Mouse (Mus musculus): ENCODE results near the gene Prelid1. TPM values are rescaled to one million over a fixed set of nuclear protein-coding genes. Genes with fewer than 3 reads are reported as not detected.

Gene Prelid1
- polyA plus RNA-seq, 1 experiment from 2014 or later: 427 TPM

DNA sequence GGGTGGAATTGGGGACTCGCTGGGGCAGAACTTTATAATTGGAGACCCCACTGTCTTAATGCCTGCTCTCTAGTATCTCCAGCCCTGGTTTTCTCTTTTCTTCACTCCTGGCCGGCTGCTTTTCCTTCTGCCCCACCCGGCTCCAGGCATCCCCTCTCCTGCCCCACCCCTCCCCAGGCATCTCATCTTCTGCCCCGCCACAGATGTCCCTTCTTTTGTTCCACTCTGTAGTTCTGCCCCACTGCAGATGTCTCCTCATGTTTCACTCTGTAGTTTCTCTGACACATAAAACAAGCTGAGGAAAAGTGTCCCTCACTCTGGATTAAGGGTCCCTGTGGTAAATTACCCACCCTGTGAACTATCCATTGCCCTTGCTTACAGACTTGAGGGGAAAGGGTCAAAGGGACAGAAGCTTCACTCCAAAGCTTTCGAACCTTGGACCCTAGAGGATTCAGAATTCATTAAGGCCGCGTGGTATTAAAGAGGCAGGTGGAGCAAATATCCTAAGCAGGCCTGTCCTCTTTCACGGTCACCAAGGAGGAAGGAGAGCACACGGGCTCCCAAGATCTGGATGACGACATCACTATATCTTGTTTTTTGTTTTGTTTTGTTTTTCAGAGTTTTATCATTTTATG, 17.2 kb downstream of the Prelid1 start:
- Histone ChIP-seq H3K4me3 (no peak overlapping the region), H3K4me1 (0 out of 2 replicates have a peak, but pooled peaks cover 2% of the 10 kb centered on the region), H3K27me3 (no peaks in the 10 kb centered on the region), H3K4me2 (no peak overlapping the region), H3K9ac (no peak overlapping the region), H3K9me3 (no peaks in the 10 kb centered on the region), H3K36me3 (no peaks in the 10 kb centered on the region), H3K27ac (no peak overlapping the region)
- WGBS: 66% methylated on average over 10 of the region's 10 CpGs
- ATAC-seq (ENCODE audit: insufficient number of reproducible peaks, low FRiP score, low TSS enrichment, low read depth): no peak

DNA sequence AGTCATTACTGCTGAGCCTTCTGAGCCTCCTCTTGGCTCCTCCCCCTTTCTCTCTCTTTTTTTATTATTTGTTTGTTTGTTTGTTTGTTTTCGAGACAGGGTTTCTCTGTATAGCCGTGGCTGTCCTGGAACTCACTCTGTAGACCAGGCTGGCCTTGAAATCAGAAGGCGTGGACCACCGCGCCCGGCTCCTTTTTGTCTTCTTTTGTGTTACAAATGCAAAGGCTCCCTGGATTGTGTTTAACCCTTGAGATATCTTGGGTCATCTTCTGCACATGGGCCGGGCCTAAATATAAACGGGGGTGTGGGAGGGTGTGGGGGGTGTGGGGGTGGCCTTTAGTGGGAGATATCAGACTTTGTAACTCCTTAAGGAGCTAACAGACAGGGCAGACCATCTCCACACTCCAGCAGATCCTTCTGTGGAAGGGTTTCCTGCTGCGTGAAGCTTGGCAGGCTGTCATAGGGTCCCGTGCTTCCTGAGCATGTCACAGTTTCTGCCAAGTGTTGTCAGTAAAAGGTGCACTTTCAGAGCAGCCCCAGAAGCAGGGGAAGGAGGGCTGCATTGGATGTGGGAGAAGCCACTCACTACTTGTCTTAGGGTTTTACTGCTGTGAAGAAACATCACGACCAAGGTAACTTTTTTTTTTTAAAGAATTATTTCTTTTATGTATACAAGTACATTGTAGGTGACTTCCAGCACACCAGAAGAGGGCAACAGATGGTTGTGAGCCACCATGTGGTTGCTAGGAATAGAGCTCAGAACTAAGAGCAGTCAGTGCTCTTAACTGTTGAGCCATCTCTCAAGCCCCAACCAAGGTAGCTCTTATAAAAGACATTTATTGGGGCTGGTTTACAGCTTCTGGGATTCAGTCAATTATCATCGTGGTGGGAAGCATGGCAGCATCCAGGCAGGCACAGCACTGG, 18.1 kb downstream of the Prelid1 start:
- Histone ChIP-seq H3K4me3 (no peak overlapping the region), H3K27me3 (no peaks in the 10 kb centered on the region), H3K9me3 (no peaks in the 10 kb centered on the region), H3K4me2 (no peak overlapping the region), H3K9ac (no peak overlapping the region), H3K36me3 (no peaks in the 10 kb centered on the region), H3K27ac (no peak overlapping the region), H3K4me1 (0 out of 2 replicates have a peak, but pooled peaks cover 2% of the 10 kb centered on the region)
- no peak for ATAC-seq (ENCODE audit: insufficient number of reproducible peaks, low FRiP score, low TSS enrichment, low read depth)
- WGBS: 67% methylated on average over 12 of the region's 12 CpGs

DNA sequence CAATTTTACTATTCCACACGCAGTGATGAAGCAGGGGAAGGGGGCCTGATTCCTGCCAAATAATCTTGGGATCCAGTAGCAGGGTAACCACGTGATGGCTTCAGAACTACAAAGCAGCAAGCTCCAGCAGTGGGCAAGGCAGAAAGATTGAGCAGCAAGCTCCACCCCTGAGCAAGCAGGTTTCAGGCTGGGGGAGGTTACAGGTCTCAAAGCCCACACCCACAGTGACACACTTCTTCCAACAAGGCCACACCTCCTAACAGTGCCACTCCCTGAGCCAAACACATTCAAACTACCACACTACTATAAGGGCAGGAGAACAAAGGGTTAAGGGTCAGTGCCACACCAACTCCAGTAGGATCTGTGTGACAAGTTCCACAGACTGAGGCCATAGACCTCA, 19.0 kb downstream of the Prelid1 start:
- Histone ChIP-seq H3K27ac (no peak overlapping the region), H3K4me3 (no peak overlapping the region), H3K36me3 (peaks cover 6% of the 10 kb centered on the region), H3K27me3 (no peaks in the 10 kb centered on the region), H3K9ac (no peak overlapping the region), H3K4me1 (0 out of 2 replicates have a peak, but pooled peaks cover 2% of the 10 kb centered on the region), H3K9me3 (no peaks in the 10 kb centered on the region), H3K4me2 (no peak overlapping the region)
- ATAC-seq (ENCODE audit: insufficient number of reproducible peaks, low FRiP score, low TSS enrichment, low read depth): no peak
- WGBS: 19% methylated on average over 2 of the region's 2 CpGs

DNA sequence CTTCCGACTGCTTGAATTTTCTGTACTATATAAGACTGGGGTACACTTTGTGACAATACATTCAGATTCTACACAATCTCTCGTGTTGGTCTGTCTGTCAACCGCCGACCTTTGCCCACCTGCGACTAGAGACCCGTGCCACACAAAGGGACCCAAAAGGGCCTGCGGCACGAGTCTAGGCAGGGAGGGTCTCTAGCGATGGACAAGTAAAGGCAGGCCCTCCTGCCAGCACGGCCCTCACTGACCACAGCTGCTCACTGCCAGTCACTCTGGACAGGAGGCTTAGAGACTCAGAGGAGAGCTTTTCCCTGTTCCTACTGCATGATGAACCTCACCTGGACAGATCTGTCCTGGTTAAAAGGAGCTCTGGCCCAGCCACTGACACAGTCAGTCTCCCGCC, 22.2 kb downstream of the Prelid1 start:
- Histone ChIP-seq H3K4me1 (0 out of 2 replicates have a peak, but pooled peaks cover 2% of the 10 kb centered on the region), H3K9me3 (no peaks in the 10 kb centered on the region), H3K4me3 (no peak overlapping the region), H3K4me2 (no peak overlapping the region), H3K27ac (no peak overlapping the region), H3K9ac (no peak overlapping the region), H3K36me3 (peaks cover 39% of the 10 kb centered on the region), H3K27me3 (no peaks in the 10 kb centered on the region)
- ATAC-seq (ENCODE audit: insufficient number of reproducible peaks, low FRiP score, low TSS enrichment, low read depth): no peak
- 31% methylated on average over 11 of the region's 11 CpGs for WGBS

DNA sequence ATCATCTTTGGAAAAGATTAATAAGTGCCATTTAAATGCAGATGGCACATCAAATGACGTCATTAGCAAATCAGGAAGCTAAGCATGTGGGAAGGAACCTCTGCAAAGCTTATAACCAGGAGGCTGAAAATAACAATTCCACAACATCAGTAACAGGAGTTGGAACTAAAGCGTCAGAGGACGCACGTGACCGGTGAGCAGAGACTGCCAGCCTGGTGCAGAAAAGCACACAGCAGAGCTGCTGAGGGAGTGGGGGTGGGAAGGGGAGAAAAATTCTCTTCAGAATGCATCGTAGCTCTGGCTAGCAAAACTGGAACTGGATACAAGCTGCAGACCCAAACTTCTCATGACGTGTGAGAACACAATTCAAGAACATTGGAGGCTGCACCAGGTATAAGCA, 24.0 kb downstream of the Prelid1 start:
- WGBS: 86% methylated on average over 7 of the region's 7 CpGs
- peaks cover 55% of the 10 kb centered on the region for H3K36me3 ChIP-seq
- no peaks in the 10 kb centered on the region for H3K4me1 ChIP-seq
- H3K9me3 ChIP-seq: no peaks in the 10 kb centered on the region
- H3K27me3 ChIP-seq: no peaks in the 10 kb centered on the region
- H3K4me3 ChIP-seq: no peak overlapping the region
- H3K4me2 ChIP-seq: no peak overlapping the region
- no peak overlapping the region for H3K9ac ChIP-seq
- H3K27ac ChIP-seq: no peak overlapping the region
- no peak for ATAC-seq (ENCODE audit: insufficient number of reproducible peaks, low FRiP score, low TSS enrichment, low read depth)

DNA sequence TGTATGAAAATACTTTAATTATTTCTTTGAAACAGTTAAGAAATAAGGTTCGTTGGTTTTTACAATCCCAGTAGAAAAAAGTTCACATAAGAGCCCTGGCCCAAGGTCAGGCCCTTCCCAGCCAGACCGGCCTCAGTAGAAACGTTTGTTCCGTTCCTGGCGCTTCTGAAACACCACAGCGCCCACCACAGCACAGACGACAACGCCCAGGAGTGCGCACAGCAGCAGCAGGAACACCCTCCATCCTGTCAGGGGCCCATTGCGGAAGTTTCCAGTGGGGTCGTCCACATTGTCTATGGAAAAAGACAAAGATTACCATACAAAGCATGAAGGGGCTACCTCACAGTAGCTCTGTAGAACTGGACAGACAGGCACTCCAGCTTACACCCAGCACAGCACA, 26.4 kb downstream of the Prelid1 start:
- Histone ChIP-seq H3K4me3 (no peak overlapping the region), H3K4me2 (no peak overlapping the region), H3K27ac (no peak overlapping the region), H3K27me3 (no peaks in the 10 kb centered on the region), H3K36me3 (peaks cover 76% of the 10 kb centered on the region), H3K9me3 (no peaks in the 10 kb centered on the region), H3K4me1 (no peaks in the 10 kb centered on the region), H3K9ac (no peak overlapping the region)
- 86% methylated on average over 11 of the region's 11 CpGs for WGBS
- ATAC-seq (ENCODE audit: insufficient number of reproducible peaks, low FRiP score, low TSS enrichment, low read depth): no peak

DNA sequence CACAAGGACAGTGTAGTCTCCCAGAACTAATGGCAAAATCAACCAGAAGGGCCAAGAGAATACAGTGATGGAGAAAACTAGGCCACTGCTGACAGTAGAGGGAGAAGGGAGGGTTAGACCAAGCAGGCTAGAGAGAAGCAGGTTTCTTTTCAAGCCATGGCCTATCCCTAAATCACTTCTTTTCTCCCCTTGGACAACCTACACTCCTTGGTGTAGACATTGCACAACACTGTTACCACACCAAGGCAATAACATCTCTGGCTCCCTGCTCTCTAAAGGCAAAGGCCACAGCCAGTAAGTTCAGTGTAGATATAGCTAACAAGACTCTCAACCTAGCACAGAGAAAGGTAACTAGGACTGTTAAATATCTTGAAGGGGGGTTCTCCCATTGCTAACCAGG, 40.8 kb downstream of the Prelid1 start:
- H3K27me3 ChIP-seq: no peaks in the 10 kb centered on the region; the same call in 1 of the 2 replicates
- no peak overlapping the region for H3K9ac ChIP-seq

DNA sequence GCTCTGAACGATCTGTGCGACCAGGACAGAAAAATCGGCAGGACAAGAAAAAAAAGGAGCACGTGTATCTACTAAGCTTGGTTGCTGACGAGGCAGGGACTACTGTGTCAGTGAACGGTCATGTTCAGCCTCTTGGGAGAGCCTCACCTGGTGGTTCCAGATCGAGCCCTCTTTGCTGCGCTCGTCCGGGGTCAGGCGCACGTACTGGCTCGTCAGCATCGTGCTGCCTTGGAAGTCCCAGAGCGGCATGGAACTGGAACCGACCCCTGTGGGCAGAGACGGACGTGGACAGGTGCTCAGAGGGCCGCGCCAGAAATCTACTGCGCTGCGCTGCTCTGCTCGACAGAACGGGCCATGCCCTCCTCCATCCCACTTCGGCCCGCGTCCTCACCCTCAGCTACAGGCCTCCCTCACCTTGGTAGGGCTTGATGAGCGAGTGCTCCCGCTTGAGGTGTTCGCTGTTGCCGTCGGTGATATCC, 41.7 kb downstream of the Prelid1 start:
- Histone ChIP-seq H3K27ac (peak overlapping the region; percentile 96), H3K36me3 (peaks cover 33% of the 10 kb centered on the region), H3K4me2 (peak overlapping the region; percentile 67), H3K9me3 (no peaks in the 10 kb centered on the region), H3K9ac (peak overlapping the region; percentile 79), H3K27me3 (no peaks in the 10 kb centered on the region; the same call in 1 of the 2 replicates), H3K4me1 (peaks cover 20% of the 10 kb centered on the region), H3K4me3 (peak overlapping the region; percentile 90)
- no peak for ATAC-seq (ENCODE audit: insufficient number of reproducible peaks, low FRiP score, low TSS enrichment, low read depth)
- WGBS: under 1% methylated on average over 32 of the region's 32 CpGs

More for the DNA sequence above, 40.8 kb downstream of the Prelid1 start:
- peaks cover 20% of the 10 kb centered on the region for H3K4me1 ChIP-seq
- no peak for ATAC-seq (ENCODE audit: insufficient number of reproducible peaks, low FRiP score, low TSS enrichment, low read depth)
- H3K9me3 ChIP-seq: no peaks in the 10 kb centered on the region
- H3K36me3 ChIP-seq: peaks cover 39% of the 10 kb centered on the region
- peak overlapping the region; percentile 90 for H3K4me3 ChIP-seq
- peak overlapping the region; percentile 67 for H3K4me2 ChIP-seq
- no peak overlapping the region for H3K27ac ChIP-seq

DNA sequence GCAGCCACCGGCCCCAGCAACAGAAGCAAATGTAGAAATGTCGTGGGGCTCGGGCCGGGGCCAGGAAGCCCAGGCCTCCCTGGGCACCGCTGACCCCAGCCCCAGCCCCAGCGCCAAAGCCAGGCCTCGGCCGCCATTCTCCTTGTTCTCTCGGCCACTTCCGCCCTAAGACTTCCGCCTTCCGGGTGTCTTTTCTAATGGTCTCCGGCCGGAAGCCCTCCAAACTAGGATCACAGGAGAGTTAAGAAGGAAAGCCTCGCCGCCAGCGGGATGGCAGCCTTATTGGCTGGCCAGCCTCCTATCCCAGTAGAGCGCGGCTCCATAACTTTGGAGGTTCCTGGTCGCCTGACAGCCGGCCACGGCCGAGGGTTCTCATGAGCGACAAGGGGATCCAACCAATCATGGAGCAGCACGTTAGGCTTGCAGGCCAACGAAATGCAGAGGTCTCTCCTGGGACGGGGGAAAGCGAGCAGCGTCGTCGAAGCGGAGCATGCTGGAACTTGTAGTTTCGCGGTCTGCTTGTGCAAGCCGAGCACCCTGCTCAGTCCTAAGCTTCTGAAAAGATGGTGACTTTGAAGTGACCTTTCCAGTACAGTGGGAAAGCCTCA, 42.3 kb downstream of the Prelid1 start, which contains the start of gene Lman2:
Lman2 (minus strand) TSS at position 331 of the 608 bp plus-strand sequence.
- Histone ChIP-seq H3K36me3 (peaks cover 30% of the 10 kb centered on the region), H3K4me2 (peak within 1 kb of the TSS; percentile 67), H3K9me3 (no peaks in the 10 kb centered on the region), H3K4me1 (peaks cover 20% of the 10 kb centered on the region), H3K4me3 (peak within 1 kb of the TSS; percentile 90), H3K9ac (peak within 1 kb of the TSS; percentile 79), H3K27me3 (no peaks in the 10 kb centered on the region; the same call in 1 of the 2 replicates), H3K27ac (peak within 1 kb of the TSS; percentile 96)
- WGBS: under 1% methylated on average over 35 of the region's 35 CpGs
- ATAC-seq (ENCODE audit: insufficient number of reproducible peaks, low FRiP score, low TSS enrichment, low read depth): peak; percentile 98

DNA sequence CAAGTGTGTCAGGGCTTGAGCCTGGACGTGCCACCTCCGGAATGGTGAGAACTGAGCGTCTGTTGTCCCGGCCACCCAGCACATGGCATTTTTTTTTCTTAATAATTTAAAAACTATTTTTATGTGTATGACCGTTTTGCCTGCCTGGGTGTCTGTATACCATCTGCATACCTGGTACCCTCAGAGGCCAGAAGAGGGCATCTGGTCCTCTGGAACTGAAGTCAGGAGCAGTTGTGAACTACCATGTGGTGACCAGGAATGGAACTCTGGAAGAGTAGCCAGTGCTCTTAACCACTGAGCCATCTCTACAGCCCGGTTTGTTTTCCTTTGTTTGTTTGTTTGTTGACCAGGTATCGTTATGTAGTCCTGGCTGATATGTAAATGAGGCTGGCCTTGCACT, 48.1 kb downstream of the Prelid1 start:
- Histone ChIP-seq H3K4me1 (no peaks in the 10 kb centered on the region; the same call in 1 of the 2 replicates), H3K27me3 (peaks cover 18% of the 10 kb centered on the region), H3K36me3 (no peaks in the 10 kb centered on the region), H3K4me3 (no peak overlapping the region), H3K9ac (no peak overlapping the region), H3K27ac (no peak overlapping the region), H3K9me3 (no peaks in the 10 kb centered on the region), H3K4me2 (no peak overlapping the region)
- no peak for ATAC-seq (ENCODE audit: insufficient number of reproducible peaks, low FRiP score, low TSS enrichment, low read depth)
- WGBS: 71% methylated on average over 7 of the region's 7 CpGs

DNA sequence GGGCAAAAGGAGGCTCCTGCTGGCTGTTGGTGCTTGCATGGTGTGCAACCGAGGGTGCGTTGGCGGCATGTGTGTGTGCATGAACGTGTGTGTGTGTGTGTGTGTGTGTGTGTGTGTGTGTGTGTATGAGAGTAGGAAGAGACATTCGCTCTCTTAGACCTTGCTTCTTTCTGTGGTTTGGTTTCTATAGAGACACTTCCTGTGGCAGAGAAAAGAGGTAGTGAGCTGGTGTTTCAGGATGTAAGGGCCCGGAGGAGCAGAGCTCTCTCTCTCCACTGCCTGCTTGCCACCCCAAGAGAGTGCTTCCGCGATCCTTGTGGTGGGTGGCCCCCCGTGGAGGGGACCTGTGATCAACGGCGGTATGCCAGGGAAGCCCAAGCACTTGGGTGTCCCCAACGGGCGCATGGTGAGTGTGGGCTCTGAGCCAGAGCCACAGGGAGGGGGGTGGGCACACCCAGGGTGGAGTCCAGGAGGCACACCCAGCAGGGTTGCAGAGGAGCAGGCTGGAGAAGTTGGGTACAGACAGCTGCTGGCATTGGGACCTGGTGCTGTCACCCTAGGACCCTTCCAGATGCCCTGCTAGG, 49.3 kb downstream of the Prelid1 start, which contains the start of gene Rgs14:
Rgs14 (plus strand) TSS at position 202 of the 584 bp plus-strand sequence.
- H3K4me2 ChIP-seq: 0 out of 2 replicates have a peak within 1 kb of the TSS, but pooled peaks have one; percentile 10
- H3K27me3 ChIP-seq: peaks cover 22% of the 10 kb centered on the region
- peak within 1 kb of the TSS; percentile 4; the same call in 1 of the 2 replicates for H3K4me3 ChIP-seq
- H3K4me1 ChIP-seq: no peaks in the 10 kb centered on the region; the same call in 1 of the 2 replicates
- no peak for ATAC-seq (ENCODE audit: insufficient number of reproducible peaks, low FRiP score, low TSS enrichment, low read depth)
- no peak within 1 kb of the TSS for H3K27ac ChIP-seq
- H3K36me3 ChIP-seq: no peaks in the 10 kb centered on the region
- 44% methylated on average over 13 of the region's 13 CpGs for WGBS
- no peaks in the 10 kb centered on the region for H3K9me3 ChIP-seq
- H3K9ac ChIP-seq: no peak within 1 kb of the TSS
